Mouse (Mus musculus) myocyte (in vitro differentiated cells): ENCODE data around the gene Tlr5.

Source experiments
- CEBPB ChIP-seq: IDR thresholded peaks from 2 replicates; pipeline ENCODE4 v1.6.1; 2011; ENCODE audit warnings: mild to moderate bottlenecking, moderate library complexity; ENCODE audit not compliant: poor library complexity, insufficient read depth, severe bottlenecking
- POLR2A ChIP-seq: IDR thresholded peaks from one replicate; pipeline ENCODE4 v1.6.1; 2011; ENCODE audit warnings: low read depth, mild to moderate bottlenecking, control low read depth, moderate library complexity; ENCODE audit not compliant: insufficient read length
- USF1 ChIP-seq: IDR thresholded peaks from one replicate; pipeline ENCODE4 v1.6.1; 2011; ENCODE audit warnings: low read depth, mild to moderate bottlenecking, control low read depth, moderate library complexity

- TF ChIP-seq POLR2A = no peak
- no peak for TF ChIP-seq USF1
- no peak for TF ChIP-seq CEBPB
These were observed 19.1 kb upstream of the Tlr5 start for GRCm38 (mm10) chr1:182935469-182935868.
